Mouse (Mus musculus) cerebellum, adult 2 months (tissue): ENCODE measurements at regions not wholly inside any gene's neighbourhood (a gene's known extent, or its start where the extent isn't known, plus 50 kb on each side); places are given as distances from the start of the nearest gene placed in this dataset.

Experiments
- CTCF ChIP-seq: fragments of 200-500 bp; IDR thresholded peaks from 2 replicates; pipeline ENCODE4 v1.5.1; 2011; ENCODE audit warnings: low read depth, mild to moderate bottlenecking, control low read depth, low read length, moderate library complexity, borderline replicate concordance; ENCODE audit not compliant: insufficient read depth
- POLR2A ChIP-seq: fragments of 200-500 bp; IDR thresholded peaks from 2 replicates; pipeline ENCODE4 v1.6.1; 2011; ENCODE audit warnings: low read length, control low read depth, borderline replicate concordance; ENCODE audit not compliant: insufficient read depth

DNA sequence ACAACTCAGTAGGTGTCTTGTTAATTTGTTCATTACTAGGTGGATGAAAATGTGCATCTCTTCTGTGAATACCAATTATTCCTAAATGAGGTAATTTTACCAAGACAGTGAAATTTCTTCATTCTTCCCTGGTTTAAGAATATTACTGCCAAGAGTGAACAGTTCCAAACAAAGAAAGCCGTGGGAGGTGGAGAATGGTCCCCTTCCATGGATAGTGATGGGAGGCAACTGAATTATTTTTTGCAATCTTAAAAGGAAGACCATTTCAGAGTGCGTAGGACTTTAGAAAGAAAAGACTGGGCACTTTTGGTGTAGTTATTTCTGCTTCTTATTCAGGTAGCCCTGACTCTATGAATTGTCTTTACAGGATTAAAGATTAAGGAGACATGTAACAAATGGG, 2494.3 kb upstream of the Gm7489 start:
- no peak for TF ChIP-seq CTCF
- TF ChIP-seq POLR2A, result no peak
